Mouse (Mus musculus) spleen, embryonic (tissue): ENCODE data around the gene Scpep1.
"Not testable (repeated sequence)": the region's sequence is repeated elsewhere in the genome, so short reads cannot be mapped to it uniquely, and the experiment has no call there.

Experiments
- CTCF ChIA-PET: fragments of 350-600 bp; sonication (Branson Sonifier 250); formaldehyde crosslinking; loops from one replicate; lab custom pipeline; 2022; lab: Charles Lee

Scpep1 gene

GRCm38 (mm10) chr11:88890904-88891303, 64.4 kb downstream of the Scpep1 start:
- CTCF ChIA-PET, result not testable (repeated sequence)

GRCm38 (mm10) chr11:88888996-88889395, 66.3 kb downstream of the Scpep1 start:
- CTCF ChIA-PET, result no interaction called here

- CTCF ChIA-PET, result no interaction called here
Measured at GRCm38 (mm10) chr11:88884376-88885065, 70.7 kb downstream of the Scpep1 start.

GRCm38 (mm10) chr11:88878011-88878410, 77.3 kb downstream of the Scpep1 start:
- CTCF ChIA-PET, result no interaction called here
